ENCODE assay signal across 11 mouse cellular contexts in genomic region chr5:113332239-113332638, GRCm38 (mm10). TPM values are rescaled to one million over a fixed set of nuclear protein-coding genes. Genes with fewer than 3 reads are reported as not detected.
DNase-seq lines count a peak whose midpoint lies in the region; ATAC-seq and TF ChIP-seq lines count a peak whose summit lies in the region.
"Had no signal": no experiment of that assay in that cellular context is flagged by ENCODE, and none has a peak within 500 bp of the region (broad histone marks: within the 10 kb centered on the region; RNA-seq: fewer than 3 reads in every experiment).

No protein-coding gene starts in this region.

- ATAC-seq in hindbrain, postnatal 0 days: no peak
- ATAC-seq in hindbrain, embryonic 11.5 days (ENCODE audit: low FRiP score): no peak

- H3K9ac ChIP-seq in hindbrain, postnatal 0 days (replicated peaks; ENCODE audit: low read length): no peak overlapping the region
- H3K9ac ChIP-seq in hindbrain, embryonic 11.5 days (ENCODE audit: low read depth, low read length): no peak overlapping the region
- H3K9ac ChIP-seq: midbrain, embryonic 12.5 days had no signal

- H3K4me1 ChIP-seq in hindbrain, postnatal 0 days (ENCODE audit: insufficient read depth, low read length): peaks cover 3% of the 10 kb centered on the region; the same call in 1 of the 2 replicates
- peaks cover 4% of the 10 kb centered on the region for H3K4me1 ChIP-seq in hindbrain, embryonic 11.5 days (replicated peaks; ENCODE audit: control insufficient read depth, insufficient read depth, low read length)
- peaks cover 17% of the 10 kb centered on the region for H3K4me1 ChIP-seq in limb, embryonic 10.5 days

- no peak for DNase-seq in hindbrain, postnatal 0 days (ENCODE audit: low spot score)
- no peak for DNase-seq in hindbrain, embryonic 11.5 days (ENCODE audit: low spot score)
- DNase-seq in spleen, postnatal 10 days (ENCODE audit: low spot score in 2 of 2): peak; percentile 9 to 46
- DNase-seq in spleen, adult 12 weeks (ENCODE audit: low spot score): no peak
- peak; percentile 68 for DNase-seq in limb, embryonic 10.5 days (ENCODE audit: low spot score)
- peak; percentile 66 for DNase-seq in thymus, postnatal 4 days
- no peak for DNase-seq in heart, adult 8-10 months (ENCODE audit: low spot score)
- no peak for DNase-seq in adrenal gland, postnatal 10 days
- DNase-seq: gastrocnemius, postnatal 25 days had no signal

- no peak overlapping the region for H3K4me2 ChIP-seq in hindbrain, postnatal 0 days (ENCODE audit: low read depth, low read length)
- no peak overlapping the region for H3K4me2 ChIP-seq in hindbrain, embryonic 11.5 days (replicated peaks; ENCODE audit: low read depth, low read length)
- H3K4me2 ChIP-seq: midbrain, embryonic 12.5 days had no signal

- no peaks in the 10 kb centered on the region for H3K36me3 ChIP-seq in hindbrain, postnatal 0 days (ENCODE audit: insufficient read depth, low read length)
- H3K36me3 ChIP-seq in hindbrain, embryonic 11.5 days (ENCODE audit: control insufficient read depth, insufficient read depth, low read length): no peaks in the 10 kb centered on the region
- no peaks in the 10 kb centered on the region for H3K36me3 ChIP-seq in limb, embryonic 10.5 days
- H3K36me3 ChIP-seq: midbrain, embryonic 12.5 days had no signal

- H3K9me3 ChIP-seq in hindbrain, postnatal 0 days (ENCODE audit: low read length): 0 out of 2 replicates have a peak, but pooled peaks cover 3% of the 10 kb centered on the region
- no peaks in the 10 kb centered on the region for H3K9me3 ChIP-seq in hindbrain, embryonic 11.5 days (ENCODE audit: control insufficient read depth, low read length)
- no peaks in the 10 kb centered on the region; the same call in 1 of the 2 replicates for H3K9me3 ChIP-seq in limb, embryonic 10.5 days (replicated peaks)

- H3K4me3 ChIP-seq in hindbrain, postnatal 0 days (ENCODE audit: low read length): no peak overlapping the region
- H3K4me3 ChIP-seq in hindbrain, embryonic 11.5 days (ENCODE audit: low read depth, low read length): no peak overlapping the region
- no peak overlapping the region for H3K4me3 ChIP-seq in limb, embryonic 10.5 days
- H3K4me3 ChIP-seq: midbrain, embryonic 12.5 days had no signal

- H3K27me3 ChIP-seq in hindbrain, postnatal 0 days (ENCODE audit: insufficient read depth, low read length): peaks cover 35% of the 10 kb centered on the region
- peaks cover 40% of the 10 kb centered on the region for H3K27me3 ChIP-seq in hindbrain, embryonic 11.5 days (ENCODE audit: control insufficient read depth, insufficient read depth, low read length)
- peaks cover 68% of the 10 kb centered on the region for H3K27me3 ChIP-seq in limb, embryonic 10.5 days (ENCODE audit: low read depth, poor library complexity, severe bottlenecking)

- no peak overlapping the region for H3K27ac ChIP-seq in hindbrain, postnatal 0 days
- no peak overlapping the region for H3K27ac ChIP-seq in hindbrain, embryonic 11.5 days (ENCODE audit: low read depth, low read length)
- H3K27ac ChIP-seq in limb, embryonic 10.5 days: no peak overlapping the region
- H3K27ac ChIP-seq: midbrain, embryonic 12.5 days had no signal

- TF ChIP-seq CTCF in hindbrain, postnatal 0 days (IDR thresholded peaks at IDR 0.05; ENCODE audit: low read depth): peak; percentile 60

- WGBS in hindbrain, postnatal 0 days: 35% methylated on average over 12 of the region's 12 CpGs
- WGBS in hindbrain, embryonic 11.5 days: 33% methylated on average over 12 of the region's 12 CpGs
- 27% methylated on average over 12 of the region's 12 CpGs for WGBS in limb, embryonic 10.5 days

RNA-seq across cellular contexts. Expression of gene Sgsm1, which starts 21.7 kb away (rescaled TPM):
- total RNA-seq in hindbrain, postnatal 0 days (2014; rRNA removed): 33.4 and 43.4 TPM in 2 replicates
- 13.8 and 15.2 TPM in 2 replicates for polyA plus RNA-seq in hindbrain, postnatal 0 days (2015; fragmentation: Nextera tagmentation; extraction: Ambion mirVana)
- polyA plus RNA-seq in hindbrain, embryonic 11.5 days (2014; fragmentation: Nextera tagmentation; extraction: Ambion mirVana): 8.5 and 10.5 TPM in 2 replicates
- polyA plus RNA-seq in limb, embryonic 10.5 days (2016; fragmentation: Nextera tagmentation; extraction: Ambion mirVana): 13.4 and 15.1 TPM in 2 replicates
- under 1 TPM; 0.37 to 0.84 (median 0.58) TPM for total RNA-seq in heart, adult 8-10 months (2022)
- 10 to 100 TPM in 1 of 2 experiments, 1 to 10 TPM in 1; 9.0 to 10.5 TPM for total RNA-seq in adrenal gland, postnatal 10 days (2021)

RNA-seq across cellular contexts. Expression of gene Aym1, which starts 24.9 kb away (rescaled TPM):
- total RNA-seq in hindbrain, postnatal 0 days (2014; rRNA removed): not detected in 2 replicates
- polyA plus RNA-seq in hindbrain, postnatal 0 days (2015; fragmentation: Nextera tagmentation; extraction: Ambion mirVana): not detected in 2 replicates
- polyA plus RNA-seq in hindbrain, embryonic 11.5 days (2014; fragmentation: Nextera tagmentation; extraction: Ambion mirVana): not detected in 2 replicates
- not detected in 2 replicates for polyA plus RNA-seq in limb, embryonic 10.5 days (2016; fragmentation: Nextera tagmentation; extraction: Ambion mirVana)
- total RNA-seq in heart, adult 8-10 months (2022): not detected
- not detected for total RNA-seq in adrenal gland, postnatal 10 days (2021)
- total RNA-seq: gastrocnemius, postnatal 25 days; layer of hippocampus, adult 8-10 months had no signal
- polyA plus RNA-seq: midbrain, embryonic 12.5 days had no signal

Comparison
In these comparisons a context has a peak if more than half of its experiments do, and no peak if none do; other contexts are left out.
1. DNase-seq: peak in spleen, postnatal 10 days (2 of 2), limb, embryonic 10.5 days (single experiment) and thymus, postnatal 4 days (single experiment); none in hindbrain, postnatal 0 days (single experiment), hindbrain, embryonic 11.5 days (single experiment), spleen, adult 12 weeks (single experiment), heart, adult 8-10 months (single experiment) and adrenal gland, postnatal 10 days (single experiment).
2. RNA of gene Sgsm1, which starts 21.7 kb away (total RNA-seq): 33.4 to 43.4 TPM in hindbrain, postnatal 0 days and 9.0 to 10.5 TPM in adrenal gland, postnatal 10 days; 0.37 to 0.84 TPM in heart, adult 8-10 months; every median in the first group is over 4 times any median in the second.